Mouse (Mus musculus) ZHBTc4 (cell line): ENCODE results near the gene Pacsin2.

ENCODE experiments used
- DNase-seq: peaks from one replicate; pipeline ENCODE4 v3.0.0-alpha.2; 2011; ENCODE audit warnings: low read depth, low spot score

Gene Pacsin2

GRCm38 (mm10) chr15:83451621-83452210 is 12.7 kb downstream of the Pacsin2 start:
- no peak for DNase-seq

- no peak for DNase-seq
These were observed 14.4 kb downstream of the Pacsin2 start for GRCm38 (mm10) chr15:83450007-83450406.

GRCm38 (mm10) chr15:83448646-83449045 is 15.8 kb downstream of the Pacsin2 start:
- no peak for DNase-seq

GRCm38 (mm10) chr15:83447791-83448544 is 16.4 kb downstream of the Pacsin2 start:
- no peak for DNase-seq

- DNase-seq = no peak
These were observed 18.5 kb downstream of the Pacsin2 start for GRCm38 (mm10) chr15:83445908-83446307.

GRCm38 (mm10) chr15:83445383-83445782 is 19.0 kb downstream of the Pacsin2 start:
- peak; percentile 66 for DNase-seq

- peak; percentile 95 for DNase-seq
These were observed 20.0 kb downstream of the Pacsin2 start for GRCm38 (mm10) chr15:83444425-83444824.

GRCm38 (mm10) chr15:83442495-83443037 is 21.8 kb downstream of the Pacsin2 start:
- DNase-seq = no peak

- DNase-seq = peak; percentile 59
These were observed 23.7 kb downstream of the Pacsin2 start for GRCm38 (mm10) chr15:83440726-83441125.

- peak; percentile 37 for DNase-seq
These were observed 27.9 kb downstream of the Pacsin2 start for GRCm38 (mm10) chr15:83436541-83436940.

GRCm38 (mm10) chr15:83435324-83436090 is 28.9 kb downstream of the Pacsin2 start:
- no peak for DNase-seq

- no peak for DNase-seq
These were observed 29.7 kb downstream of the Pacsin2 start for GRCm38 (mm10) chr15:83434692-83435091.

GRCm38 (mm10) chr15:83433344-83433743 is 31.1 kb downstream of the Pacsin2 start:
- DNase-seq = no peak

- peak; percentile 53 for DNase-seq
These were observed 32.0 kb downstream of the Pacsin2 start for GRCm38 (mm10) chr15:83432231-83433031.

- DNase-seq = no peak
These were observed 33.2 kb downstream of the Pacsin2 start for GRCm38 (mm10) chr15:83430986-83431763.

GRCm38 (mm10) chr15:83430419-83430818 is 34.0 kb downstream of the Pacsin2 start:
- no peak for DNase-seq

GRCm38 (mm10) chr15:83428586-83428985 is 35.8 kb downstream of the Pacsin2 start:
- DNase-seq = no peak

GRCm38 (mm10) chr15:83427294-83428163 is 36.9 kb downstream of the Pacsin2 start:
- peak; percentile 52 for DNase-seq

- no peak for DNase-seq
These were observed 38.6 kb downstream of the Pacsin2 start for GRCm38 (mm10) chr15:83425794-83426193.

GRCm38 (mm10) chr15:83425277-83425676 is 39.1 kb downstream of the Pacsin2 start:
- DNase-seq = no peak
